Mouse (Mus musculus): Measurements from ENCODE around the gene Ndufc2. TPM values are rescaled to one million over a fixed set of nuclear protein-coding genes. Genes with fewer than 3 reads are reported as not detected.

The Ndufc2 gene
- polyA plus RNA-seq, 1 experiment from 2014 or later, result 352 TPM

GRCm38 (mm10) chr7:97416906-97417777, 17.3 kb downstream of the Ndufc2 start, which contains the start of gene Thrsp:
Thrsp (minus strand) TSS chr7:97417730.
- Histone ChIP-seq H3K9me3 (no peaks in the 10 kb centered on the region), H3K4me3 (no peak within 1 kb of the TSS), H3K9ac (no peak within 1 kb of the TSS), H3K4me1 (0 out of 2 replicates have a peak, but pooled peaks cover 4% of the 10 kb centered on the region), H3K27me3 (no peaks in the 10 kb centered on the region), H3K36me3 (peaks cover 3% of the 10 kb centered on the region; the same call in 1 of the 2 replicates), H3K4me2 (replicated peaks) (no peak within 1 kb of the TSS), H3K27ac (no peak within 1 kb of the TSS)
- 83% methylated on average over 25 of the region's 25 CpGs for WGBS
- no peak for ATAC-seq (ENCODE audit: insufficient number of reproducible peaks, insufficient read depth, low FRiP score, low TSS enrichment)

- Histone ChIP-seq H3K36me3 (no peaks in the 10 kb centered on the region), H3K27me3 (no peaks in the 10 kb centered on the region), H3K4me1 (0 out of 2 replicates have a peak, but pooled peaks cover 4% of the 10 kb centered on the region), H3K9me3 (no peaks in the 10 kb centered on the region), H3K4me2 (replicated peaks) (no peak overlapping the region), H3K4me3 (no peak overlapping the region), H3K9ac (no peak overlapping the region), H3K27ac (no peak overlapping the region)
- 71% methylated on average over 5 of the region's 5 CpGs for WGBS
- ATAC-seq (ENCODE audit: insufficient number of reproducible peaks, insufficient read depth, low FRiP score, low TSS enrichment), result no peak
These were observed 18.9 kb downstream of the Ndufc2 start for GRCm38 (mm10) chr7:97418717-97419116.

- H3K9ac ChIP-seq, result no peak overlapping the region
These were observed 19.4 kb downstream of the Ndufc2 start for GRCm38 (mm10) chr7:97419163-97419562.

GRCm38 (mm10) chr7:97420406-97420805, 20.6 kb downstream of the Ndufc2 start:
- H3K9ac ChIP-seq, result no peak overlapping the region; the same call in 1 of the 2 replicates
- no peak overlapping the region for H3K4me3 ChIP-seq
- no peak overlapping the region for H3K4me2 ChIP-seq (replicated peaks)
- ATAC-seq (ENCODE audit: insufficient number of reproducible peaks, insufficient read depth, low FRiP score, low TSS enrichment), result no peak
- H3K4me1 ChIP-seq, result 0 out of 2 replicates have a peak, but pooled peaks cover 3% of the 10 kb centered on the region
- no peaks in the 10 kb centered on the region for H3K9me3 ChIP-seq
- no peaks in the 10 kb centered on the region for H3K27me3 ChIP-seq
- no peak overlapping the region for H3K27ac ChIP-seq
- WGBS, result 43% methylated on average over 1 of the region's 1 CpGs
- no peaks in the 10 kb centered on the region for H3K36me3 ChIP-seq

More at GRCm38 (mm10) chr7:97419163-97419562, 19.4 kb downstream of the Ndufc2 start:
- WGBS, result 78% methylated on average over 5 of the region's 5 CpGs
- no peak for ATAC-seq (ENCODE audit: insufficient number of reproducible peaks, insufficient read depth, low FRiP score, low TSS enrichment)
- Histone ChIP-seq H3K4me3 (no peak overlapping the region), H3K4me1 (0 out of 2 replicates have a peak, but pooled peaks cover 4% of the 10 kb centered on the region), H3K36me3 (no peaks in the 10 kb centered on the region), H3K27me3 (no peaks in the 10 kb centered on the region), H3K27ac (no peak overlapping the region), H3K4me2 (replicated peaks) (no peak overlapping the region), H3K9me3 (no peaks in the 10 kb centered on the region)

GRCm38 (mm10) chr7:97420958-97421651, 21.3 kb downstream of the Ndufc2 start:
- no peak overlapping the region for H3K4me2 ChIP-seq (replicated peaks)
- no peak overlapping the region for H3K4me3 ChIP-seq
- 81% methylated on average over 8 of the region's 8 CpGs for WGBS
- no peak overlapping the region; the same call in 1 of the 2 replicates for H3K9ac ChIP-seq
- no peaks in the 10 kb centered on the region for H3K4me1 ChIP-seq
- H3K36me3 ChIP-seq, result no peaks in the 10 kb centered on the region
- no peaks in the 10 kb centered on the region for H3K9me3 ChIP-seq
- no peak for ATAC-seq (ENCODE audit: insufficient number of reproducible peaks, insufficient read depth, low FRiP score, low TSS enrichment)
- H3K27ac ChIP-seq, result no peak overlapping the region
- no peaks in the 10 kb centered on the region for H3K27me3 ChIP-seq

GRCm38 (mm10) chr7:97423754-97424153, 24.0 kb downstream of the Ndufc2 start:
- H3K4me1 ChIP-seq, result no peaks in the 10 kb centered on the region
- ATAC-seq (ENCODE audit: insufficient number of reproducible peaks, insufficient read depth, low FRiP score, low TSS enrichment), result no peak
- H3K27me3 ChIP-seq, result no peaks in the 10 kb centered on the region
- H3K4me2 ChIP-seq (replicated peaks), result no peak overlapping the region
- H3K36me3 ChIP-seq, result no peaks in the 10 kb centered on the region
- H3K4me3 ChIP-seq, result no peak overlapping the region
- no peak overlapping the region for H3K27ac ChIP-seq
- H3K9ac ChIP-seq, result no peak overlapping the region
- 47% methylated on average over 5 of the region's 5 CpGs for WGBS
- no peaks in the 10 kb centered on the region for H3K9me3 ChIP-seq

- no peaks in the 10 kb centered on the region for H3K27me3 ChIP-seq
- H3K36me3 ChIP-seq, result no peaks in the 10 kb centered on the region
- H3K4me1 ChIP-seq, result peaks cover 4% of the 10 kb centered on the region
- H3K4me3 ChIP-seq, result no peak overlapping the region
- ATAC-seq (ENCODE audit: insufficient number of reproducible peaks, insufficient read depth, low FRiP score, low TSS enrichment), result peak; percentile 61; the same call in 1 of the 2 replicates
- H3K27ac ChIP-seq, result no peak overlapping the region
- 10% methylated on average over 12 of the region's 12 CpGs for WGBS
- no peak overlapping the region for H3K4me2 ChIP-seq (replicated peaks)
- H3K9ac ChIP-seq, result no peak overlapping the region; the same call in 1 of the 2 replicates
- no peaks in the 10 kb centered on the region for H3K9me3 ChIP-seq
These were observed 24.9 kb downstream of the Ndufc2 start for GRCm38 (mm10) chr7:97424621-97425245.

- no peak overlapping the region for H3K9ac ChIP-seq
- H3K4me2 ChIP-seq (replicated peaks), result no peak overlapping the region
- H3K36me3 ChIP-seq, result no peaks in the 10 kb centered on the region
- WGBS, result 77% methylated on average over 6 of the region's 6 CpGs
- H3K27ac ChIP-seq, result no peak overlapping the region
- no peak overlapping the region for H3K4me3 ChIP-seq
- no peaks in the 10 kb centered on the region for H3K9me3 ChIP-seq
- H3K27me3 ChIP-seq, result no peaks in the 10 kb centered on the region
- ATAC-seq (ENCODE audit: insufficient number of reproducible peaks, insufficient read depth, low FRiP score, low TSS enrichment), result no peak
- H3K4me1 ChIP-seq, result peaks cover 13% of the 10 kb centered on the region
These were observed 26.8 kb downstream of the Ndufc2 start for GRCm38 (mm10) chr7:97426566-97426965.

GRCm38 (mm10) chr7:97427296-97427695, 27.5 kb downstream of the Ndufc2 start:
- no peaks in the 10 kb centered on the region for H3K27me3 ChIP-seq
- no peak for ATAC-seq (ENCODE audit: insufficient number of reproducible peaks, insufficient read depth, low FRiP score, low TSS enrichment)
- peaks cover 13% of the 10 kb centered on the region for H3K4me1 ChIP-seq
- WGBS, result 83% methylated on average over 6 of the region's 6 CpGs
- no peak overlapping the region for H3K27ac ChIP-seq
- H3K36me3 ChIP-seq, result no peaks in the 10 kb centered on the region
- no peak overlapping the region for H3K4me3 ChIP-seq
- no peaks in the 10 kb centered on the region for H3K9me3 ChIP-seq
- H3K9ac ChIP-seq, result no peak overlapping the region
- no peak overlapping the region for H3K4me2 ChIP-seq (replicated peaks)

- Histone ChIP-seq H3K4me1 (peaks cover 13% of the 10 kb centered on the region), H3K27ac (no peak overlapping the region), H3K4me2 (replicated peaks) (no peak overlapping the region), H3K4me3 (no peak overlapping the region), H3K36me3 (no peaks in the 10 kb centered on the region), H3K27me3 (no peaks in the 10 kb centered on the region), H3K9ac (no peak overlapping the region), H3K9me3 (no peaks in the 10 kb centered on the region)
- 82% methylated on average over 5 of the region's 5 CpGs for WGBS
- ATAC-seq (ENCODE audit: insufficient number of reproducible peaks, insufficient read depth, low FRiP score, low TSS enrichment), result no peak
These were observed 28.1 kb downstream of the Ndufc2 start for GRCm38 (mm10) chr7:97427778-97428420.

- Histone ChIP-seq H3K4me2 (replicated peaks) (peak overlapping the region; percentile 18; the same call in 1 of the 2 replicates), H3K36me3 (no peaks in the 10 kb centered on the region), H3K9me3 (no peaks in the 10 kb centered on the region), H3K27me3 (no peaks in the 10 kb centered on the region), H3K4me1 (peaks cover 13% of the 10 kb centered on the region), H3K4me3 (no peak overlapping the region), H3K9ac (no peak overlapping the region), H3K27ac (peak overlapping the region; percentile 68)
- WGBS, result under 1% methylated on average over 5 of the region's 5 CpGs
- ATAC-seq (ENCODE audit: insufficient number of reproducible peaks, insufficient read depth, low FRiP score, low TSS enrichment), result peak; percentile 69; the same call in 1 of the 2 replicates
These were observed 29.9 kb downstream of the Ndufc2 start for GRCm38 (mm10) chr7:97429705-97430104.
